Mouse (Mus musculus) gastrocnemius, adult 8-10 months (tissue): Measurements from ENCODE around the gene Adamtsl2. TPM values are rescaled to one million over a fixed set of nuclear protein-coding genes. Genes with fewer than 3 reads are reported as not detected.

Experiments
- DNase-seq, 2 experiments: peaks; one replicate each; pipeline ENCODE4 v3.0.0; 2022; ENCODE audit warnings: low spot score in 2 of 2
- total RNA-seq, 4 experiments: library from RNA; stranded (reverse); gene quantifications; 2 replicates each; pipeline ENCODE4 v1.2.4; 2022

Adamtsl2 gene
- total RNA-seq: 1 to 10 TPM in 3 of 4 experiments, under 1 TPM in 1; 0.99 to 2.2 (median 1.5) TPM

- peak; percentile 43 to 74 for DNase-seq
Measured at GRCm38 (mm10) chr2:27079152-27079584, at the start of gene Adamtsl2. Gene Adamtsl2, plus strand, starts transcription at chr2:27079379.

- no peak for DNase-seq
Measured at GRCm38 (mm10) chr2:27032361-27032760, 46.8 kb upstream of the Adamtsl2 start.

DNA sequence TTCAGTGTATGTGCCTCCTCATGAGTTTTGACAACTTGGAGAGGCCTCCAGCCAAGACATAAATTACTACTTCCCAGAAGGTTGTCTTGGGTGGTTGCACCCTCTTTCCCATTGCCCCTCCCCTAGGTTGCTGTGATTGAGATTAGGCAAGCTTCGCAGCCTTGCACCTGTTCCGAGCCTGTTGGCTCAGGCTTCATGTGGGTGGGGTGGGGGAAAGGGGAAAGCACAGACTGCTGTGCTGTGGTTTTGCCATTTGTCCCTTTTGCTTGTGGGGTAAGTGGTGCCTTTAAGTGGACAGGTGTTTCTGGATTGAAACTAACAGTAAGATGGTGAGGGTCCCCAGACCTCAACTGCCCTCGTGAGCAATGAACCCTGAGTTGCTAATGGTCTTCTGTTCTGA is 43.2 kb upstream of the Adamtsl2 start:
- DNase-seq: no peak

DNA sequence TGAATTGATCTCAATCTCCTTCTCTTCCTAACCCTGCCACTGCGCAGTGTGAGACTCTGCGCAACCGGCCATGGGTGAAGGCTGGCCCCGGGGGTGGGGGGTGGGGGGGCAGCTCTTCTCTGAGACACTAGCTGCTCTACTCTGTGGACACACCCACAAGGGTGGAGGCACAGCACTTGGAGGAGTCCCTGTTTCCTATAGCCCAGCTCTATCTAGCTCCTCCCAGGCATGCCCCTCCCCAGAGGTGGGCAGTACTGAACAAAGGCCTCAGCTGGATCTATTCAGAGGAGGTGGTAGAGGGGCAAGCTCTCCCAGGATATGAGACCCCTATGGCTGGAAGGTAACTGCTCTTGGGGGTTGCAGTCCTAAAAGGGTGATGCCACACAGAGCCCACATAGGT is 42.2 kb upstream of the Adamtsl2 start:
- DNase-seq: no peak

DNA sequence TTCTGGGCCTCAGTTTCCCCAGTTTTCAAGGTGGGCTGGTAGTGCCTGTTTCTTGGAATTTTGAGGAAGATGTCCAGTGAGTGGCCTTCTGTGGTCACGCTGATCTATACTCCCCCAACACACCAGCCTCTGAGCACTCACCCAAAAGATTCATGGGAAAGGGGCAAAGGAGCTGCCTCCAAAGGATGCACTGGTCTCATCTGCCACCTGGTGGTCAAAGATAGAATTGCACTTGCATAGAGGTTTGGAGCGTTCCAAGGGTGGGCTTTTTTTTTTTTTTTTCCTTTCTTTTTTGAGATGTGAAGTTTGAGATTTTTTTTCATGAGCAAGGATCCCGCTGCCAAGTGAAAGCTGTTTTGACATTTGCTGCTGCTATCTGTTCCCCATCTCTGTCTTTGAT is 40.6 kb upstream of the Adamtsl2 start:
- DNase-seq: no peak

DNA sequence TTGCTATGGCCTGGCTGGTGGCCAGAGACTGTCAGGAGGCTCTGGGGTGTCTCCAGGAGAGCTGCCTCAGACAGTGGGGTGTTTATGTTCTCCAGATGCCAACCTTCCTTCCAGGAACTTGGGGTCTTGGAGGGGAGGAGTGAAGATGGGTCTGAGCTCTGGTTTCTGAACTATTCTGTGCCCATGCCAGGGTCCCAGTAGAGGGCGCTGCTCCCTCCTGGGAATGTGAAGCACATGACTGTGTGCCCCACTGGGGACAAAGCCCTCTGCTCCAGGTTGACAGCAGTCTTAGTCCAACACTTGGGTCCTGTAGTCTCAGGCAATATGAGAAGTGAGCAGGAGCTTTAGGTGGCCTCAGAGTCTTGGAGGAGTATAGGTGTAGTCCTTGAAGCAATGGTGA is 39.9 kb upstream of the Adamtsl2 start:
- no peak for DNase-seq

- DNase-seq: no peak
Measured at GRCm38 (mm10) chr2:27042131-27042844, 36.9 kb upstream of the Adamtsl2 start.

GRCm38 (mm10) chr2:27043461-27043860 is 35.7 kb upstream of the Adamtsl2 start:
- DNase-seq: peak; percentile 73 to 79

DNA sequence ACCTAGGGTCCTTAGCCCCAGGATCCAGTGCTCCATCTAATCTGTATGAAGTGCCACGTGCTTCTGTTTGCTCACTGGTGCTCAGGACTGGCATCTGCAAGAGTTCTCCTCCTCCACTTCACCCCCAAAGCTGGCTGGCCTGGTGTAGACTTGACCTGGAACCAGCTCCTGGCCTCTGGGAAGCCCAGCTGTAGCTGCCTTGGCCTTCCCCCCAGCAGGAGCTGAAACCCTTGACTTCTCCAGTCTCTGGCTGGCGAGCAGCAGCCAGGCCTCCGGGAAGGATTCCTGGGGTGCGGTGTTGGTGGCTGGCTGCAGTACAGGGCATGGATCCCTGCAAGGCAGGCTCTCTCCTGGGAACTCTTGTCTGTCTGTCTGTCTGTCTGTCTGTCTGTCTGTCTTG is 35.0 kb upstream of the Adamtsl2 start:
- DNase-seq: peak in 1 of 2 experiments; percentile 42

- no peak for DNase-seq
Measured at GRCm38 (mm10) chr2:27044641-27045040, 34.5 kb upstream of the Adamtsl2 start.

DNA sequence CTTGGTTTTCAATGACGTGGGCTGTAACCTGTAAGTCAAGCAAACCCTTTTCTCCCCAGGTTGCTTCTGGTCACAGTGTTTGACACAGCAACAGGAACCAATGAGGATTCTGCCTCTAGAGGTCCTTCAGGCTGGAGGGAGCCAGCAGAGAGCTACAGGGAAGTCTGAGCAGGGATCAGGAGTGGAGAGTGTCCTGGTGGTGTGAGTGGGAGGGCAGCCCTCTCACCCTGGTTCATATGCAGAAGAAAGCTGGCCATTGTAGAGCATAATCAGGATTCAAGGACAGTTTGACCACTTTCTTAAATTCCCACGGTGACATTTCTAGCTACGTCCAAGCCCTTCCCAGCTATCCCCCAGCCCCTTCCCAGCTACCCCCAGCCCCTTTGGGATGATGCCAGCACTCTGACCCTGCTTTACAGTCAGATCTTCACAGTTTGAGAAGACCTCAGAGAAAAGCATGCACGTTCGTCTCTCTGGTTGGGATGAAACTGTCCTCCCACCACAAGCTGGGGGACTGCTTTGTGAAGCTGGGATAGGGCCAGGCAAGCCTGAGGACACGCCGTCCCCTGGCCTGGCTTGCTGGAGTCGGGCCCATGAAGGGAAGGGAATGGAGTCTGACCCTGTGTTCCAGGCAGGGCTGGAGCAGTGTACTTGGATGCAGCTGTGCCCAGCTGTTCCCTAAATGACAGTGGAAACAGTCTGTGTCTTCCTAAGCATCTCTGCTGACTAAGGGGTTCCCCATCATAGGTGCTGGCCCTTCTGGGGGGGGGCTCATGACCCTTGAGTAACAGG is 33.0 kb upstream of the Adamtsl2 start:
- peak; percentile 46 to 60 for DNase-seq

DNA sequence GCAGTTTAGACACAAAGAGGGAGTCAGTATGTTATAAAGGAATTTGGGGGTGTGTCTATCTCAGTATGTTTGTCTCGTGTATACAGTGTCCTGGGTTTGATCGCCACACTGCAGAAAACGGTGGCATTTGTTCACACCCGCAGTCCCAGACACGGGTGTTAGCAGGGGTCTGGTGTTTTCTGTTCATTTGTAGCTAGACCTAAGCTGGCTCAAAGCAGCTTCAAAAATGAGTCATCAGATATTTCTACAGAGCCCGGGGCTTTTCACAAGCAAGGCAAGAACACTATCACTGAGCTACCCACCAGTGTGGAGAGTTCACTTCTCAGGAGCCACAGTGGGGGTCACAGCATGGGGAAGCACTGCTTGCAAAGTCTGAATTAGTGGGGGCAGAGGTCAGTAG is 29.8 kb upstream of the Adamtsl2 start:
- DNase-seq: no peak

- DNase-seq: no peak
Measured at GRCm38 (mm10) chr2:27058251-27058650, 20.9 kb upstream of the Adamtsl2 start.

DNA sequence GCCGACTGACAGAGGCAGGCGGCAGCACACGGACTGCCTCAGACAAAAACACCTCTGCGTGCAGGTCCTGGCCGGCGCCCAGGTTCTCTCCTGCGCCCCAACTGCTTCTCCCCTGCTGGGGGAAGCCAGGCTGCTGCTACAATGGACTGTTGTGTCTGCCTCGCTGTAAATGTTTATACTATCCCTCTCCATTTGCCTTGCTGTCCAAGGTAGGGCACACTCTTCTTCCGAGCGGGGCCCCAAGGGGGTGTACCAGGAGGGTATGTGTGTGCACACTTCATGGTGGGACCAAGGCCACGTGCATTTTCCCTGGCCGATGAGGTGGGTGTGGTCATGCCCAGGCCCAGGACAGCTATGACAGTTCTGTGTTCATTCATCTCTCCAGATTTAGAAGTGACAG is 20.4 kb upstream of the Adamtsl2 start:
- DNase-seq: no peak

- no peak for DNase-seq
Measured at GRCm38 (mm10) chr2:27059187-27059586, 20.0 kb upstream of the Adamtsl2 start.

GRCm38 (mm10) chr2:27067124-27067523 is 12.1 kb upstream of the Adamtsl2 start:
- DNase-seq: no peak

- no peak for DNase-seq
Measured at GRCm38 (mm10) chr2:27067996-27068395, 11.2 kb upstream of the Adamtsl2 start.

GRCm38 (mm10) chr2:27069646-27070045 is 9.5 kb upstream of the Adamtsl2 start:
- DNase-seq: no peak

DNA sequence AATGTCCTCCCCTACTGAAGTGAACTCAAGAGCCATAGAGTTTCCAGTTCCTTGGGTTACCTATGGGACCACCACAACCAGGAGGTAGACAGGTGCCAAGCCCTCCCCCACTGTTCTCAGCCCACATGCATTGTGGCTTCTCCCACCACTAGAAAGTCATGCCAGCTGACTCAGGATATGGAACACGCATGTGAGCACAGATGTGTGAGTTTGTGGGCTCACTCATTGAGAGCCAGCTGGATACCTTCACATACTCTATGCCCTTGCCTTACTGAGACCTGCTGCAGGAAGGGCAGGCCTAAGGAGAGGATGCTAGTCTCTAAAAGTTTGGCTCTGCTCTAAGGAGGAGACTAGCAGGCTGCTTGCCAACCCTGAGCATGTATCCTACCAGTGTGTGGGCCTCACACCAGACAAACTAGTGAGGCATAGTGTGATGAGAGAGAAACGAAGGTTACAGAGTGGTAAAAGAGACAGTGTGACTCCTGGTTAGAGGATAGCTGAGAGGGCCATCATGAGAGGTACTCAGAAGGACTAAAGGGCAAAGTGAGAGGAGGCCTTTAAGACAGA is 8.8 kb upstream of the Adamtsl2 start:
- DNase-seq: no peak

- no peak for DNase-seq
Measured at GRCm38 (mm10) chr2:27071137-27071536, 8.0 kb upstream of the Adamtsl2 start.

DNA sequence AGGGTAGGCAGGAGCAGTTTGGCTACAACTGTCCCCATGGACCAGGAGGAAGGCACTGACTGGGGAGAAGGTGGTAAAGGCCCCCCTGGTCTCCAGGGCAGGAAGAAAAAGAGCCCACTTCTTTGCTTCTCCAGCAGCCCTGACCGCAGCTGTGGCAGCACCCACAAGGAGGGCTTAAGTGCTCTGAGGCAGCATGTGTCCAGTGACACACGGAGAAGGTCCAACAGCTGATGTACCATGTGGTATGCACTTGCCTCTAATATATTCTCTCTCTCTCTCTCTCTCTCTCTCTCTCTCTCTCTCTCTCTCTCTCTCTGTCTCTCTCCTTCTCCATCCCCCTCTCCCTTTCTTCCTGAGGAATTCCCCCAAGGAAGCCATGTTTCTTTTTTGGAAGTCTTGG is 7.2 kb upstream of the Adamtsl2 start, which contains the start of gene Mymk:
Mymk (minus strand) TSS at position 202 of the 400 bp plus-strand sequence.
- no peak for DNase-seq

GRCm38 (mm10) chr2:27073407-27073806 is 5.8 kb upstream of the Adamtsl2 start:
- DNase-seq: no peak
